Mouse (Mus musculus) bone marrow macrophage, adult 2 months (primary cell): Measurements from ENCODE around the gene Glipr2.

ENCODE experiments used
- CTCF ChIP-seq: IDR thresholded peaks from 2 replicates; pipeline ENCODE4 v1.5.1; 2012; ENCODE audit warnings: low read depth, mild to moderate bottlenecking, low read length, moderate library complexity
- POLR2A ChIP-seq: IDR thresholded peaks from 2 replicates; pipeline ENCODE4 v1.6.1; 2012; ENCODE audit warnings: mild to moderate bottlenecking, low read depth, low read length, borderline replicate concordance

DNA sequence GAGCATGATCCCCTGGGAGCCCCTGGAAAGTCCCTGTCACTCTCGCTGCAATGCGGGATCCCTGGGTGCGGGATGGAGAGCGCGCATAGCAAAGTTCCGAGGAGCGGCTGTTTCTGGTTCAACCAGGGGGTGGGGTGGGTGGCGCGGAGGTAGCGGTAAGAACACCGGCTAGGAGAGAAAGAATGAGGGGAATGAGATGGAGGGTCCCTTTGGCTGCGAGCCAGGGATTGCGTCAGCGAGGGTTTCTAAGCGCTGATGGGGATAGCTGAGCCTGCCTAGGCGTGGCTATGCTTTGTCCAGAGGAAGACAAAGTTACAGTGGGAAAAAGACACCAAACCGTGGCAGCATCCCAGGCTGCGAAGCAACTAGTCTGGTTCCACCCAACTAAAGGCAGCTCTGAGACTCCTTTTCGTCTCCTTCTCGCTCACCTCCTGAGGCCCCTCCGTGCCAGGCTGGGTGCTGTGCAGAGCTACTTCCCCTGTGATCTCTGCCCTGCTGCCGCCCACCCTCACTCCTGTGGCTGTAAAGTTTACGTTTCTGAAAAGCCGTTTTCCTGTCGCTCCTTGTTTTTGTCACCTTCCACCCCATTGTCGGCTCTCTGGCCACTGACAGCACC, 753 bp downstream of the Glipr2 start:
- TF ChIP-seq POLR2A (no peak), CTCF (no peak)
